Mouse (Mus musculus) heart, adult 2 months (tissue): ENCODE data around the gene Nek9.

ENCODE experiments used
- CTCF ChIP-seq: fragments of 200-600 bp; IDR thresholded peaks from 2 replicates; pipeline ENCODE4 v1.8.1; 2022; ENCODE audit warnings: antibody characterized with exemption, mild to moderate bottlenecking, moderate library complexity
- EP300 ChIP-seq: fragments of 200-500 bp; IDR thresholded peaks from 2 replicates; pipeline ENCODE4 v1.6.1; 2011; ENCODE audit warnings: low read depth, low read length, control low read depth; ENCODE audit not compliant: insufficient read depth
- POLR2A ChIP-seq: fragments of 200-500 bp; IDR thresholded peaks from 2 replicates; pipeline ENCODE4 v1.6.1; 2011; ENCODE audit warnings: mild to moderate bottlenecking, low read depth, low read length, control low read depth; ENCODE audit not compliant: insufficient read depth

- TF ChIP-seq POLR2A (no peak), CTCF (no peak), EP300 (no peak)
Measured at GRCm38 (mm10) chr12:85338815-85339214, 347 bp downstream of the Nek9 start.
